Mouse (Mus musculus) heart, postnatal 0 days (tissue): ENCODE results near the gene Prrc2a. TPM values are rescaled to one million over a fixed set of nuclear protein-coding genes. Genes with fewer than 3 reads are reported as not detected.
A peak's percentile ranks its signal among the peaks of the same experiment; 100 is the strongest.

Source experiments
- ATAC-seq: fragments of 200-750 bp; cut with Nextera tagmentation; 2 replicates; pipeline ENCODE4 v1.8.0; 2017; ENCODE audit warnings: low read depth, moderate number of reproducible peaks, moderate library complexity; ENCODE audit not compliant: insufficient read depth
- DNase-seq: peaks from one replicate; pipeline ENCODE4 v3.0.0-alpha.2; 2016; ENCODE audit warnings: low spot score
- H3K27ac ChIP-seq: fragments of 300-500 bp; sonication (generic); 2 replicates; pipeline ENCODE4 v1.5.1; 2014; ENCODE audit warnings: low read depth, mild to moderate bottlenecking
- H3K27me3 ChIP-seq: fragments of 300-500 bp; sonication (generic); 2 replicates; pipeline ENCODE4 v1.6.1; 2014; ENCODE audit warnings: low read length, mixed read lengths; ENCODE audit not compliant: control insufficient read depth, insufficient read depth
- H3K36me3 ChIP-seq: fragments of 300-500 bp; sonication (generic); replicated peaks from 2 replicates; pipeline ENCODE4 v1.6.1; 2014; ENCODE audit warnings: low read length, mixed read lengths; ENCODE audit not compliant: control insufficient read depth, insufficient read depth
- H3K4me1 ChIP-seq: fragments of 300-500 bp; sonication (generic); 2 replicates; pipeline ENCODE4 v1.6.1; 2014; ENCODE audit warnings: antibody characterized with exemption; ENCODE audit not compliant: control insufficient read depth, insufficient read depth
- H3K4me2 ChIP-seq: fragments of 300-500 bp; sonication (generic); 2 replicates; pipeline ENCODE4 v1.6.1; 2014; ENCODE audit warnings: low read depth, mild to moderate bottlenecking, low read length, moderate library complexity
- H3K4me3 ChIP-seq: fragments of 300-500 bp; sonication (generic); 2 replicates; pipeline ENCODE4 v1.5.1; 2014; ENCODE audit warnings: low read depth, low read length
- H3K9ac ChIP-seq: fragments of 300-500 bp; sonication (generic); replicated peaks from 2 replicates; pipeline ENCODE4 v1.6.1; 2014; ENCODE audit warnings: low read depth, low read length, mixed read lengths
- H3K9me3 ChIP-seq: fragments of 300-500 bp; sonication (generic); replicated peaks from 2 replicates; pipeline ENCODE4 v1.6.1; 2016; ENCODE audit warnings: low read length; ENCODE audit not compliant: control insufficient read depth
- CTCF ChIP-seq: IDR thresholded peaks from 2 replicates; pipeline ENCODE4 v1.5.1; 2016; ENCODE audit warnings: antibody characterized with exemption, control low read depth, low read depth
- EP300 ChIP-seq: IDR thresholded peaks from 2 replicates; pipeline ENCODE4 v1.6.1; 2016; ENCODE audit warnings: antibody characterized with exemption, low read depth
- WGBS: fragments of 180-500 bp; shearing (Covaris S2); extraction: QIAGEN DNeasy Blood & Tissue Kit; methylation state at CpG from one replicate; pipeline ENCODE4 v1.1.7; 2014; 5-methylcytosine and 5-hydroxymethylcytosine counted together
- polyA plus RNA-seq: library from polyadenylated mRNA; unstranded; fragments of >200 nt; fragmentation: Nextera tagmentation; extraction: Ambion mirVana; gene quantifications from 2 replicates; pipeline ENCODE4 v1.2.1, GENCODE M21; 2015
- total RNA-seq: library from RNA; depleted of rRNA; stranded (reverse); fragments of >200 nt; gene quantifications from 2 replicates; pipeline ENCODE4 v1.2.3, GENCODE M21; 2014; ENCODE audit warnings: low replicate concordance; rRNA removed

The Prrc2a gene
- total RNA-seq (99.2 and 120 TPM in 2 replicates), polyA plus RNA-seq (56.6 and 60.7 TPM in 2 replicates)

DNA sequence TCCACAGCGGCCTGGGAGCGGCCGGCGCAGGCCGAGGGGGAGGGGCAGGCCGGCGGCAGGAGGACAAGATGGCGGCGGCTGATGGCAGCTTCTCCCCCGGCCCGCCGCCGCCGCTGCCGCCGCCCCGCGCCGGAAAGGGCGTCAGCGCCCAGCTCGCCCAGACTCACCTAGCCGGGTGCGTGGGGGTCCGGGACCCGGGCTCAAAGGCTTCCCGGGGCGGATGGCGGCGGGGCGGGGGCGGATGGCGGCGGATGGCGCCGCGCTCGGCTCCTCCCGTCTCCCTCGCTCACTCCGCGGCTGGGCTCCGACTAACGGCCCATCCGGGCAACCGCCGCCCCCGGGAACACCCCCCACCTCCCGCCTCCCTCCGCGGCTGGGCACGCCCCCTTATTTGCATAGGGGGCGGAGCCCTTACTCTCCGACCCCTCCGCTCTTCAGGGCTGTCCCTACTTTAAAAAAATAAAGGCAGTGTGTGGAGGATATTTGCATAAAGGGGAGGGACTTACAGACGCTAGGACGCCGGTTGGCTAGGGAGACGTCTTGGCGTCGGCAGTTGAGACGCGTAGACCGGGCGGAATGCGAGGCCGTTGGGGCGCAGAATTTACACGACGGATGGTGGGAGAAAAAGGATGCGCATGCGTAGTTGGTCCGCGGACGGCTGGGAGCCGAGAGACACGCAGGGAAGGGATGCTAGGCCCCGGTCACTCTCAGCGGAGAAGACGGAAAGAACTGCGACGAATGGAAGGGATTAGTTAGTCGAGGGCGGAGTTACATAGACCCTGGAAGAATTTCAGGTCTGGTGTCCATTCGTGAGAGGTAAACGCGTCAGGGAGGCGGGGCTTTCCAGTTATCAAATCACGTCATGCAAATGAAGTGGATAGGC is at the start of gene Prrc2a:
TSS of gene Prrc2a (minus strand) at position 330 of the 883 bp plus-strand sequence.
- H3K4me2 ChIP-seq = peak within 1 kb of the TSS; percentile 85
- peak within 1 kb of the TSS; percentile 100 for H3K9ac ChIP-seq
- WGBS = under 1% methylated on average over 43 of the region's 89 CpGs
- H3K27ac ChIP-seq = peak within 1 kb of the TSS; percentile 99
- peaks cover 23% of the 10 kb centered on the region for H3K36me3 ChIP-seq
- peak; percentile 100 for DNase-seq
- H3K4me3 ChIP-seq = peak within 1 kb of the TSS; percentile 100
- H3K4me1 ChIP-seq = peaks cover 23% of the 10 kb centered on the region
- ATAC-seq = peak; percentile 94
- H3K9me3 ChIP-seq = no peaks in the 10 kb centered on the region
- no peaks in the 10 kb centered on the region for H3K27me3 ChIP-seq
- no peak for TF ChIP-seq CTCF
- peak; percentile 55; the same call in 1 of the 2 replicates for TF ChIP-seq EP300

DNA sequence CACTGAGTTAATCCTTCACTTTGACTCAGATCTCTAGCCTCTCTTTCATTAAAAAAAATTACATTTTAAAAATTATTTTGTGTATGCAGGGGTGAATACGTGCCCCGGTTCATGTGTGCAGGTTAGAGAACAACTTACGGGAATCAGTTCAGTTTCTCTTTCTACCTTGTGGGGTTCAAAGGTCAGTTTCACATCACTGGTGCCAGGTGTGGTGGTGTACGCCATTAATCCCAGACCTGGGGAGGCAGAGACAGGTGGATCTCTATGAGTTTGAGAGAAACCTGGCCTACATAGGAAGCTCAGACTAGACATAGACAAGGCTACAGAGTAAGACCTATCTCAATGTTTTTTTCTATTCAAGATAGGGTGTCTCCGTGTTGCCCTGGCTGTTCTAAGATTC is 48.4 kb upstream of the Prrc2a start:
- H3K9me3 ChIP-seq = no peaks in the 10 kb centered on the region
- H3K9ac ChIP-seq = no peak overlapping the region
- H3K4me3 ChIP-seq = no peak overlapping the region
- H3K4me2 ChIP-seq = no peak overlapping the region
- H3K36me3 ChIP-seq = no peaks in the 10 kb centered on the region
- 86% methylated on average over 5 of the region's 5 CpGs for WGBS
- no peaks in the 10 kb centered on the region for H3K27me3 ChIP-seq
- no peak overlapping the region for H3K27ac ChIP-seq
- no peak for DNase-seq
- H3K4me1 ChIP-seq = no peaks in the 10 kb centered on the region
- ATAC-seq = no peak
- TF ChIP-seq CTCF (no peak), EP300 (no peak)

- no peak overlapping the region for H3K4me3 ChIP-seq
- no peak overlapping the region for H3K27ac ChIP-seq
- H3K9me3 ChIP-seq = no peaks in the 10 kb centered on the region
- ATAC-seq = no peak
- no peak for TF ChIP-seq CTCF
- TF ChIP-seq EP300 = no peak
- no peaks in the 10 kb centered on the region for H3K27me3 ChIP-seq
- no peaks in the 10 kb centered on the region for H3K4me1 ChIP-seq
- H3K4me2 ChIP-seq = no peak overlapping the region
- no peak for DNase-seq
- H3K9ac ChIP-seq = no peak overlapping the region
- 64% methylated on average over 3 of the region's 3 CpGs for WGBS
- no peaks in the 10 kb centered on the region for H3K36me3 ChIP-seq
Observed at GRCm38 (mm10) chr17:35210593-35210992, 45.9 kb upstream of the Prrc2a start.

- H3K4me1 ChIP-seq = no peaks in the 10 kb centered on the region
- H3K4me3 ChIP-seq = no peak overlapping the region
- 67% methylated on average over 12 of the region's 12 CpGs for WGBS
- ATAC-seq (no peak), DNase-seq (no peak)
- H3K27me3 ChIP-seq = 0 out of 2 replicates have a peak, but pooled peaks cover 4% of the 10 kb centered on the region
- H3K9ac ChIP-seq = no peak overlapping the region
- no peak overlapping the region for H3K27ac ChIP-seq
- no peak overlapping the region for H3K4me2 ChIP-seq
- no peaks in the 10 kb centered on the region for H3K9me3 ChIP-seq
- H3K36me3 ChIP-seq = no peaks in the 10 kb centered on the region
- no peak for TF ChIP-seq EP300
- no peak for TF ChIP-seq CTCF
Observed at GRCm38 (mm10) chr17:35209785-35210535, 45.3 kb upstream of the Prrc2a start.

GRCm38 (mm10) chr17:35205380-35205769 is 40.7 kb upstream of the Prrc2a start:
- Histone ChIP-seq H3K27ac (no peak overlapping the region), H3K4me2 (no peak overlapping the region), H3K4me1 (no peaks in the 10 kb centered on the region), H3K9me3 (no peaks in the 10 kb centered on the region), H3K27me3 (peaks cover 39% of the 10 kb centered on the region), H3K4me3 (no peak overlapping the region), H3K36me3 (no peaks in the 10 kb centered on the region), H3K9ac (no peak overlapping the region)
- TF ChIP-seq EP300 = no peak
- no peak for TF ChIP-seq CTCF
- no peak for ATAC-seq
- 47% methylated on average over 10 of the region's 10 CpGs for WGBS
- no peak for DNase-seq
